Mouse (Mus musculus) brain, embryonic 18.5 days (tissue): ENCODE results near the gene Slc1a2.

Source experiments
- DNase-seq: peaks from one replicate; pipeline ENCODE4 v3.0.0-alpha.2; 2012; ENCODE audit warnings: low read depth, low spot score

Gene Slc1a2

GRCm38 (mm10) chr2:102658163-102658660, at the start of gene Slc1a2:
Gene Slc1a2 (plus strand): TSS chr2:102658659.
- DNase-seq = no peak

- DNase-seq = no peak
These were observed 48.0 kb upstream of the Slc1a2 start for GRCm38 (mm10) chr2:102610485-102610884.

- no peak for DNase-seq
These were observed 41.8 kb upstream of the Slc1a2 start for GRCm38 (mm10) chr2:102616637-102617036.

- peak; percentile 22 for DNase-seq
These were observed 37.6 kb upstream of the Slc1a2 start for GRCm38 (mm10) chr2:102620744-102621429.

DNA sequence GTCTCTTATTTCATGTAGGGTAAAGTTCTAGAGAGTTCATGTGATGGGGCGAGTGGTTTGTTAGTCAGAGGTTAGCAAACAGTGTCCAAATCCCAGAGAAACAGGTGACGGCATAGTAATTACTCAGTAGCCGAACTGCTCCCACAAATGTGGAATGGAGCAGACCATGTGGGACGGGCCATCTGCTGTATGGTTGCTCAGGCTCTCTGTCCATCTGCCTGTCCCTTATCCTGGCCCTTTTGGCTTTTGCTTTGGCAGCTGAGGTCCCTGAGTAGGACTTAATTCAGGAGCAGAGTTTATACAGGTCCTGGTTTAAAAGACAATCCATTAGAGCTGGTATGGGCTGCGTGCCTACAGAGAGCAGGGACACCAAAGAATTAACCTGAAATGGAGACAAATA, 36.3 kb upstream of the Slc1a2 start:
- DNase-seq = no peak

- no peak for DNase-seq
These were observed 35.5 kb upstream of the Slc1a2 start for GRCm38 (mm10) chr2:102622943-102623342.

GRCm38 (mm10) chr2:102624538-102624937, 33.9 kb upstream of the Slc1a2 start:
- no peak for DNase-seq

DNA sequence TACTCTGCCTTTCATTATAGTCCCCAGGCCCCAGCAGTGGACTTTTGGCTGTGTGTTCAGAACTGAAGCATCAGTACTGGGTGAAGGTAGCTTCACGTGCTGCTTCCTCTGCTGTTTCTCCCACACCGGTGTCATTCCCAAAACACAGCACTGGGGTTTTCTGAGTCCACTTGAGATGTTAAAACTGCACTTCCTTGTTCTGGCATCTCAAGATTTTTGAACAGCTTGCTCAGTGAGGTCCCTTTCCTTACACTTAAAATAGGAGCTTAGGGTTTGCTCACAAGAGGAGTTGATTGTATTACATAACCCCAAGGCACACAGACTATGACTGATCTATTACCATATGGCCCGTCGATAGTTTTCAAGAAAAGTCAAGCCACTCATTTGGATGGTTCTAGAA, 26.1 kb upstream of the Slc1a2 start:
- DNase-seq = no peak

- DNase-seq = no peak
These were observed 24.4 kb upstream of the Slc1a2 start for GRCm38 (mm10) chr2:102634010-102634409.

DNA sequence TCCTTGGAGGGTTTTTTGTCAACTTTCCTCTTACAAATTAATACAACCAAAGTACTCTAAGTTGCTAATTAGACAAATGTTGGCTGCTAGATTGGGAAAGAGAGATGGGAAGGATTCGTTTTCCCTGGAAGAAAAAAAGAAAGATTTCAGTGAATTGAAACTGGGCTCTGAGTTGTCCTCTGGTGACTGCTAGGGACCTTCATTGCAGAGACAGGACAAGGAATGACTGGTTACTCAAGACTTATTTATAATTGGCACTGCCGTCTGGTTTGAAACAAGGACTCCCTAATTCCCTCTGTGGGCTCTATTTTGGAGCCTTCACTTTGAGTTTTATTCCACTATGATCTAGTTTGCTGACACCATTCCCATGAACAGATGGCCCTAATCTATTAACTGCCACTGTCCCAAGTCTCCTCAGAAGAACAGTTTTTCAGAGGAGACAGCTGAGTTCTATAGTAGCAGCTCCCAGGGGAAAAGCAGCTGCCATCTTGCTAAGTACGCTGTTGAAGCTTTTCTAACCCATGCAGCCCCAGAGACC, 22.9 kb upstream of the Slc1a2 start:
- no peak for DNase-seq

DNA sequence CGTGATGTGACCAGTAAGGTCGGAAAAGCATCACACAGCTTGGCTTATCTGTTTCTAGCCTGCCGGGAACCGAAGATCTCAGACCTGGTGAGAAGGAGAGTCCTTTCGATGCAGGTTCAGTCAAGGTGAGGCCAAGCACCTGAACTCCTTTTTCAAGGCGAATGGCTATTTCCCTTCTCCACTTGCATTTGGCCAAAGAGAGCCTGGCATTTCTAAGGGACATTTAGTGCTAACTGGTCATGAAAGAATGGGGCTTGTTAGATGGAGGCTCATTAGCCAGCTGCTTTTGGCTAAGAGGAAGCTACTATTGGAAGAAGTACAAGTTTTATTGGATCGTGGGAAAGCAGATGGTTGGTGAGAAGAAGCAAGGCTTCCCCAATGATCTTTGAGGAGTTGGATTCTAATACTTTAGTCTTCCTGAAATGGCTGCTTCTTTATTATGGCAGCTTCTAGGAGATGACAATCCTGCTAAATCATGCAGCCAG, 22.3 kb upstream of the Slc1a2 start:
- no peak for DNase-seq

DNA sequence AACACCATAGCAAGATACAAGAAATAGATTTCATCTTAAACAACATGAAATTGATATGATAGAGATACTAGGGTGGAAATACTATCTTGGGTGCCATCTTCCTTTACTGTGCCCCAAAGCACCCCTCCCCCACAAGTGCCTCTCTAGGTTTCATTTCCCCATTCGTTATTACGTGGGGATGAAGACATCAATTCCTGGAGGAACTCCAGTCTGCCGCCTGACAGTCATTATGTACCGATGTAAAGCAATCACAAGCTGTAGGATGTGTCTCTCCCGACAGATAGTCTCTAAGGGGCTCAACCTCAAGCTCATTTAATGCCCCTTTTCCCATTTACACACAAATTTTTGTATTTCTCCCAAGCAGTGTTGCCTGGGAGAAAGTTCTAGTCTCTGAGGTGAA, 20.3 kb upstream of the Slc1a2 start:
- DNase-seq = no peak

GRCm38 (mm10) chr2:102638690-102639089, 19.8 kb upstream of the Slc1a2 start:
- DNase-seq = no peak

- no peak for DNase-seq
These were observed 9.5 kb upstream of the Slc1a2 start for GRCm38 (mm10) chr2:102648845-102649500.

DNA sequence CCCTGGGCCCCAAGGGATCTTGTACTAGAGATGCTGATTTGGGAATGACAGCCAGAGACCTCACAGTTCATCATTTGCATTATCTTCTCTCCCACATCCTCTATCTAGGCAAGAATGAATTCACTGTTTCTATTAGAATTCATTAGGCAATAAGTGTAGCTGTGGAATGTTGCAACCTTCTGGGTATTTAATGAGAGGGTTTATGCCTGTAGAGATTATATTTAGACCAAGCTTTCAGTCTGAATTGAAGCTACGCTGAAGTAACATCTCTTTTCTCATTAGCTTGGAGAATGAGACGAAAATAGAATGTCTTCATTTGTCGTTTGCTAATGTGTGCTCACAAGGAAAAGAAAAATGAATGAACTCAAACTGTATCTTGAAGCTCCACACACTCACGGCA, 8.1 kb upstream of the Slc1a2 start:
- DNase-seq = no peak

GRCm38 (mm10) chr2:102655966-102656725, 2.3 kb upstream of the Slc1a2 start:
- DNase-seq = no peak

GRCm38 (mm10) chr2:102657726-102658125, 733 bp upstream of the Slc1a2 start:
- no peak for DNase-seq

- DNase-seq = no peak
These were observed 432 bp downstream of the Slc1a2 start for GRCm38 (mm10) chr2:102658661-102659520.

DNA sequence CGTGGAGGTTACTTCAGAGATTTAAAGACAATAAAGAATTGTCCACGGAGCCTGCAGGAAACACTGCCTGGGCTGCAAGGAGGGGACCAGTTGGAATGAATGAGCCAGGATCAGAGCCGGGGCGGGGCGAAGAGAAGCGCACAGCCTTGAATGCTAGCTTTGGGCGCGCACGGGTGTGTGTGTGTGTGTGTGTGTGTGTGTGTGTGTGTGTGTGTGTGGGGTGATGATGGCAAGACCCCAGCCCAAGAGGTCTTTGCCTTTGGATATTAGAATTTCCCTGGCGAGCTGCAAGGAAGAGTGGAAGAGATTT, 1.0 kb downstream of the Slc1a2 start:
- DNase-seq = no peak

- DNase-seq = no peak
These were observed 2.6 kb downstream of the Slc1a2 start for GRCm38 (mm10) chr2:102661052-102661451.

GRCm38 (mm10) chr2:102662911-102663310, 4.5 kb downstream of the Slc1a2 start:
- DNase-seq = no peak
